Mouse (Mus musculus) cerebellum, postnatal 36 days (tissue): ENCODE results near the gene Dapk1.
A peak's percentile ranks its signal among the peaks of the same experiment; 100 is the strongest.

Experiments
- DNase-seq, 2 experiments: peaks; one replicate each; pipeline ENCODE4 v3.0.0; 2021 to 2022; ENCODE audit warnings: mixed read lengths in 2 of 2

Dapk1 gene

GRCm38 (mm10) chr13:60696741-60697140, 95.0 kb downstream of the Dapk1 start:
- no peak for DNase-seq

- DNase-seq = no peak
These were observed 96.3 kb downstream of the Dapk1 start for GRCm38 (mm10) chr13:60698021-60698420.

DNA sequence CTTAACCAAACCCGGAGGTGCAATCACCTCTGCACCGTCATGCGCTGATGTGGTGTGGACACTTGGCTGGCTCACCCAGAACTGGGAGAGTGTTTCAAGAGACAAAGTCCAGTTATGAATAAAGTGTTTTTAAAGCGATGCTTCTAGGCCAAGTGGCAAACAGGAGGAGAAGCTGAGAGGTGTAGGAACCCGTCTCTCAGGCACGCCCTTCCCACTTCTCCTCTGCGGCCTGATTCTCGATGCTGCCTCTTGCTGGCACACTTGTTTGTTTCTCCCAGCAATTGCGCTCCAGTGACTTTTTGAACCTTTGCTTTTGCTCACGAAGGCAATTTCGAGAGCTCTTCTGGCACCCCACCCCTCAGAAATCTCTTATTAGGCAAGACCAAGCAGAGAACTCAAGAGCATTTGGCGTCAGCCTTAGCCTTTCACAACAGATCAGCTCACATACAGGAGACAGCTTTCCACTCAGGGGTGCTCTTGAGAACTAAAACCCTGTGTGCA, 100.0 kb downstream of the Dapk1 start:
- DNase-seq = no peak

DNA sequence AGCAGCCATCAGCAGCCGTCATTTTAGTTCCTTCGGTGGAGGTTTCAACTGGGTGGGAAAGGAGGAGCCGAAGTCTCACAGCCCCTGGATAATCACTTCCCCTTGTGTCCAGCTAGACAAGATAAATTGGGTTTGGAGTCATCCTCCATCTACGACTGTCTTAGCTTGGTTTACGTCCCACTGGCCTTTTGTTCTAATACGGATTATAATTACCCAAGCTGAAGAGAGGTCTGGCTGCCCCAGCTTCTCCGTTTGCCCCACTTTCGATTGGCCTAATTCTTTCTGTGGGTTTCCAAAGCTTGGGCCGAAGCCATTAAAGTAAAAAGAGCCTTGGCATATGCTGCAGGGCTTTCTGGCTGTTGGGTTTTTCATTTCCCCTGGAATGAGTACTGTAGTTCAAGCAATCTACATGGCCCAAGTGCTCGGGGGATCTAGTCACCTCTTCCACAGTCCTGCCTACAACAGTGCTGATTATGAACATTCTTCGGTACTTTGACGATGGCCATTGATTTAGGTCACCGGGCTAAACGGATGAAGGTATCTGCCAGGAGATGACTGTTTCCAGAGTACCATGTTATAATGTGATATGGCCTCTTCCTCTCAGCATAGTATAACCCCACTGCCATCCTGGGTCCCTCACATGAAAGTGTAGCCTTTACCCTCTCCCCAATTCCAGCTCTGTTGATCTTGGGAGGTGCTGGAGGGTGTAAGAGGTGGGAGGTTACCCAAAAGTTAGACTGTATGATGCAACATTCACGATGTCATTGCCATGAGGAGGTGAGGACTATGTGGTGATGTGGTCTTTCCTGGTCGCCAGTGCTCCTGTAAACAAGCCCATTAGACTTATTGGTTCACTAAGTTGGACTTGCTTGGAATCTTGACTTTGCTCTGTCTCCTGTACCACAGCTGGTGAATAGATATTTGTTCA, 106.1 kb downstream of the Dapk1 start:
- DNase-seq = peak in 1 of 2 experiments; percentile 8

- no peak for DNase-seq
These were observed 107.4 kb downstream of the Dapk1 start for GRCm38 (mm10) chr13:60709136-60709535.

DNA sequence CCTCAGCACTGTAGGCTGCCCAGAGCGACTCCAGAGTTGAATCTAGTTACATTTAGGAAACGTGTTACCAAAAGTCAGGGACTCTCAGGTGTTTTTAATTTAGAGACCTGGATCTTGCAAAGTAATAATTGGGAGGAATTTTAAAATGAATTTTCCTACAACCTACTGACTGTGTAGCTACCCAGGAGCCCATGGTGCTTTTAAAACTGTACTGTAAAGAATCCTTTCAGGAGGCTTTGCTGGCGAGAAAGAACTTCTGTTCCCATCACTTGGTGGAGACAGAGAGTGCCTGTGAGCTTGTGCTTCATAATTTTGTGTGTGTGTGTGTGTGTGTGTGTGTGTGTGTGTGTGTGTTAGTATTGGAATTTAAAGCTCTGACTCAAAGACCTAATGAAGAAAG, 109.2 kb downstream of the Dapk1 start:
- DNase-seq = no peak

DNA sequence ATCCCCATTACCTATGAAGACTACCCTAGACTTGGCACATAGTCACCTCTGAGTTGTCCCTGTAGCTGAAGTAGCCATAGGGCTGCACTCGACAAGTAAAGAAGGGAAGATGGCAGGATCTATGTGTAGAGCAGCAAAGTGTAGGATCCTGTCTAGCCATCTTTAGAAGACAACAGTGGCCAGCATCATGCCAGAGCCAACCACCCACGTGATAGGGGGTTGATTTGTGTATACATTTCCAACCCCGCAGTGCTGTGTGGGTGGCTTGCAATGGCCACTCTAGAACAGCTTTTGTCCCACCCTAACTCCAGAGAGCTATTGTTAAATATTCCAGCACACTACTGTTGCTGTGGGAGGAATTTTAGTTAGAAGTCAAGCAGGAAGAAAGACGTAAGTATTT, 111.8 kb downstream of the Dapk1 start:
- no peak for DNase-seq

- DNase-seq = no peak
These were observed 114.4 kb downstream of the Dapk1 start for GRCm38 (mm10) chr13:60716107-60716506.

DNA sequence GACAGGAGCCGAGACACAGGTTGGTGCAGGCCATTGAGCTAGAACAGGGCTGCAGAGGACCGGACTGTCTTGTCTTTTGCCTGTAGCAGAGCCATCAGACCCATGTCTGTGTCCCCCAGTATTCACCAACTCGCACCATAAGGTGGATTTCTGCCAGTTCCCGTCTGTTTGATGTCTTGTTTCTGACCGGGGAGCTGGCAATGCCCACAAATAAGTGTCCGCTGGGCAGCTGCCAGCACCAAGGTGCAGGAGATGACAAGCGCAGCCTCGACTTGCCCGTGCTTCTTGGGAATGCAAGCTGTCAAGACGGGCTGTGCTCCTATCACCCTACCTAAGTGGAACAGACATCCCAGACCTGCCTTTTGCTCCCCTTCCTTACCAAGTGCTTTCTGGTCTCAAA, 115.7 kb downstream of the Dapk1 start:
- no peak for DNase-seq

DNA sequence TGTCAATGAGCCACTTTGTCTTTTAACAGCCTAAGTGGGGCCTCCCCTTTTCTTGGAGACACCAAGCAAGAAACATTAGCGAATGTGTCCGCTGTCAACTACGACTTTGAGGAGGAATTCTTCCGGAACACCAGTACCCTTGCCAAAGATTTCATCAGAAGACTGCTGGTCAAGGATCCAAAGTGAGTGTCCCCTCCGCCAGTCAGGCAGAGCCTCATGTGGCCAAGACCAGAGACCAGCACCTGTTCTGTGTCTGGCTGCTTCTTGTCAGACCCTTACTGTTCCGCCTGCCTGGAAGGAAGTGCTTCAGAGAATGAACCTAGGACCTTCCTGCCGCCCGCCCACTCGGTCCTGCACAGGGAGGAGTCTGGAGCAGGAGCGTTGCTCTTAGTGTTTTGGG, 117.8 kb downstream of the Dapk1 start:
- no peak for DNase-seq

- no peak for DNase-seq
These were observed 121.0 kb downstream of the Dapk1 start for GRCm38 (mm10) chr13:60722763-60723162.

- DNase-seq = no peak
These were observed 126.7 kb downstream of the Dapk1 start for GRCm38 (mm10) chr13:60728276-60729054.

DNA sequence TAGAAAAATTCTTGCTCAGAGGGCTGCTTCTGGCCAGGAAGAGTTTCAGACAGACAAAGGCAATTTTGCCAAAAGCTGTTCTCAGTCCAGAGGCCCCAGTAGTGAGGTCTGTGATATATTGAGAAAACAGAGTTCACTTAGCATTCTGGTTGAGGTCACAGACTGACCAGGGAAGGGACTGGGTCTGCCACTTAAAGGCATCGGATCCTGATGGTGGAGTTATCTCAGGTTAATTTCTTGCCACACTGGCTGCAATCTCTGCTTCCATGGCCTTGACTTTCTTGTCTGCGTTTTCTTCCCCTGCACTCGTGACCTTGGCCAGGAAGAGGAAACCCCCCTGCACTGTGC, 127.3 kb downstream of the Dapk1 start:
- DNase-seq = no peak

DNA sequence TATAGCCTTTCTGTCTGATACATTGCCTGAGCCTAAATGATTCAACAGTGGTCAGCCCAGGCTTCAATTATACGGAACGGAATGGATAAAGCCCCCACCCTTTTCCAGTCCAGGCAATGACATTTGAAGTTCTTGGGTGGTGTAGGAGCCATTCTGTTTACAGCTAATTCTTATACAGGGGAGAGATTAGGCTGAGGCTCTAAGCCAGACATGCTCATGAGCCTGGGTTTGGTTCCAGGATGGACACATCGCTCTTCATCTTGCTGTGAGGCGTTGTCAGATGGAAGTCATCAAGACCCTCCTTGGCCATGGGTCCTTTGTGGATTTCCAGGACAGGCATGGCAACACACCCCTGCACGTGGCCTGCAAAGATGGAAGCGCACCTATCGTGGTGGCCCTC, 128.8 kb downstream of the Dapk1 start:
- DNase-seq = no peak

DNA sequence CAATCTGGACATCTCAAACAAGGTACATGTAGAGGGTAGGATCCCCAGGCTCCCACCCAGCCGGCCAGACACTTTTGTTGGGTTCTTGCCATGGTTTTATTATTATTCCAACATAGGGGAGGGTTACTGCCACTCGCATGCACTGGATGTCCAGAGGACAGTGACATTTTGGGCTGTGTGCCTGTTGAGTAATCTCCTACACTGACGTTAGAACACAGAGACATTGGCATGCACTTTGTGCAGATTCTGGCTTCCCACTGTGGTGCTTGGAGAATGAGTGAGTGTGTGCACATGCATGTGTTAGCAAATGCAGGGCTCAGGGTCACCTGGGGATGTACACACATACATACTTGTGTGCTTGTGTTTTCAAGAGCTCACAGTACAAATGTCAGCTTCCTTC, 129.3 kb downstream of the Dapk1 start:
- DNase-seq = no peak

GRCm38 (mm10) chr13:60735306-60735705, 133.6 kb downstream of the Dapk1 start:
- DNase-seq = peak; percentile 24 to 35

DNA sequence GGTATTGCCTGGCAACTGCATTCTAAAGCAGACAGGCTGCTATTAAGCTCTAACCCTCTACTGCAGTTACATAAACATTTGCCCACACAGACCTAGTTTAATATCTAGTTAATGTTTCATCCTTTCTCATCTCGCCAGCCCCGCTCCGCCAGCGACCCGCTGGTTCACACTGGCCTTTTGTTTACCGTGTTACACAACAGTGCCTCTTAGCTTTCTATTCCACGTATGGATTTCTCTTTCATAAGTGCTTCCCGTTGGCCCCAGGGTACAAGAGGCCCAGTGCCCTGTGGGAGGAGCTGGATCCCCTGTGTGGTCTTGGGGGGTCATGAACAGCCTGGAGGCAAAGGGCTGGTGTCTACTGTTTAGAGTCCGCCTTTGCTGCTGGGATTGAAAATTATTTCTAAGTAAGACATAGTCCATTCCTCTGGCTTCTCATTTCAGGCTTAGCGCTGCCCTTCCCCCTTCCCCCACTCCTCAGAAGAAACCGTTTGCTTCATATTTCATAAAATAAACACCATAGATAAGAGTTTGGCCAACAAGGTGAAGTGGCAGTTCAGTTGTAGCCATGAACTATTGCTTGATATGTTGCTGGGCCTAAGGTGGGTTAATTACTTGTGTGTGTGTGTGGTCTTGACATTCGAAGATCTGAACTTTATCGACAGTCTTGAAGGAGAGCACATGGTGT, 134.8 kb downstream of the Dapk1 start:
- no peak for DNase-seq

GRCm38 (mm10) chr13:60737632-60738324, 136.0 kb downstream of the Dapk1 start:
- DNase-seq = peak in 1 of 2 experiments; percentile 12

- peak; percentile 63 to 73 for DNase-seq
These were observed 136.7 kb downstream of the Dapk1 start for GRCm38 (mm10) chr13:60738429-60738828.

- DNase-seq = no peak
These were observed 138.5 kb downstream of the Dapk1 start for GRCm38 (mm10) chr13:60740248-60740647.

DNA sequence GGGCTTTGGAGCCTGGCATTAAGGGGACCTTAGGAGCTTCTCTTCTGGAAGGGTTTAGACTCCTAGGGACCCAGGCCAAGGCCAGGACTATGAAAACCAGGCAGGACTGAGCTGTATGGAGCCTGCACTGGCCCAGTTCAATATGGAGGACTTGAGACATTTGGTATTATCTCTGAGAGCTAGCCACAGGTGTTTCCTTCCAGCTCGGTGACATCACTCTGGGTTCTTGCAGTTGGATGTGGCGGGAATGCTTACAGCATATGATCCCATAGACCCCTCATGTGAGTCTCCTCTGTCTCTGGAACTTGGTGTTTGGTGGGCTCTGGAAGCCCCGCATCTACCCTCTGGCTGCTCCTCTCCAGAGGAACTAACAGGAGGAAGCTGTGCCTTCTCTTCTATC, 140.9 kb downstream of the Dapk1 start:
- DNase-seq = no peak

GRCm38 (mm10) chr13:60743381-60744077, 141.8 kb downstream of the Dapk1 start:
- DNase-seq = no peak
